Mouse (Mus musculus) intestine, postnatal 0 days (tissue): Measurements from ENCODE around the gene Chd9. TPM values are rescaled to one million over a fixed set of nuclear protein-coding genes. Genes with fewer than 3 reads are reported as not detected.

Experiments
- ATAC-seq: fragments of 200-750 bp; cut with Nextera tagmentation; 2 replicates; pipeline ENCODE4 v1.8.0; 2017; ENCODE audit warnings: mild to moderate bottlenecking, moderate TSS enrichment, moderate library complexity
- H3K27ac ChIP-seq: fragments of 300-500 bp; sonication (generic); 2 replicates; pipeline ENCODE4 v1.5.1; 2014; ENCODE audit warnings: mild to moderate bottlenecking, low read depth, low read length, moderate library complexity
- H3K27me3 ChIP-seq: fragments of 300-500 bp; sonication (generic); replicated peaks from 2 replicates; pipeline ENCODE4 v1.6.1; 2014; ENCODE audit warnings: low read length, mixed read lengths; ENCODE audit not compliant: control insufficient read depth, insufficient read depth
- H3K36me3 ChIP-seq: fragments of 300-500 bp; sonication (generic); 2 replicates; pipeline ENCODE4 v1.6.1; 2014; ENCODE audit warnings: mild to moderate bottlenecking, moderate library complexity; ENCODE audit not compliant: control insufficient read depth, insufficient read depth
- H3K4me1 ChIP-seq: fragments of 300-500 bp; sonication (generic); replicated peaks from 2 replicates; pipeline ENCODE4 v1.6.1; 2014; ENCODE audit warnings: antibody characterized with exemption, low read length, mixed read lengths; ENCODE audit not compliant: control insufficient read depth, insufficient read depth
- H3K4me2 ChIP-seq: fragments of 300-500 bp; sonication (generic); replicated peaks from 2 replicates; pipeline ENCODE4 v1.6.1; 2014; ENCODE audit warnings: low read depth, mild to moderate bottlenecking, moderate library complexity
- H3K4me3 ChIP-seq: fragments of 300-500 bp; sonication (generic); 2 replicates; pipeline ENCODE4 v1.5.1; 2014; ENCODE audit warnings: low read depth, low read length
- H3K9ac ChIP-seq: fragments of 300-500 bp; sonication (generic); 2 replicates; pipeline ENCODE4 v1.6.1; 2014; ENCODE audit warnings: mild to moderate bottlenecking, low read depth, low read length
- H3K9me3 ChIP-seq: fragments of 300-500 bp; sonication (generic); 2 replicates; pipeline ENCODE4 v1.6.1; 2016; ENCODE audit warnings: mixed run types; ENCODE audit not compliant: control insufficient read depth
- CTCF ChIP-seq: sonication (generic); IDR thresholded peaks from 2 replicates; pipeline ENCODE4 v1.5.1; 2016; ENCODE audit warnings: low read depth, mild to moderate bottlenecking, control low read depth, antibody characterized with exemption, moderate library complexity
- WGBS: fragments of 180-500 bp; shearing (Covaris S2); extraction: QIAGEN DNeasy Blood & Tissue Kit; methylation state at CpG from one replicate; pipeline ENCODE4 v1.1.7; 2014; 5-methylcytosine and 5-hydroxymethylcytosine counted together
- polyA plus RNA-seq: library from polyadenylated mRNA; unstranded; fragments of >200 nt; fragmentation: Nextera tagmentation; extraction: Ambion mirVana; gene quantifications from 2 replicates; pipeline ENCODE4 v1.2.1, GENCODE M21; 2015

The Chd9 gene
- polyA plus RNA-seq, 1 experiment from 2014 or later, result 236 TPM

DNA sequence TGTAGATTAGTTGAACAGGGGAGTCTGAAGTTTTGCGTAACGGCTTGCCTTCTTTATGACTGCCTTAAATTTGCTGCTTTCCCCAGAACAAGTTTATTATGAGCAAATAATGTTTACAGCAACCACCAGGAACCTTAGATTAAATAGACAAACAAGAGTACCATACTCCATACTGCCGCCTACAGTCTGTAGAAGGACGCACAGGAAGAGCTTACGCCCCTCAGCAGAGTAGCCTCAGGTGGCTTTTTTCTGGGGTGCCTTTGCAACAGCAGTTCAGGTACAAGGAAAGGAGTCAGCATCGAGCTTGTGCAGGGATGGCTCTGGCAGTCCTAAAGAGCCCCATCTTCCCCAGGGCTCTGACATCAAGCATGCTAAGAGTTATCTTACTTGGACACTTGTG lies 206.3 kb downstream of the Chd9 start:
- Histone ChIP-seq H3K27ac (no peak overlapping the region), H3K27me3 (no peaks in the 10 kb centered on the region), H3K36me3 (peaks cover 83% of the 10 kb centered on the region), H3K9ac (no peak overlapping the region), H3K4me2 (no peak overlapping the region), H3K4me1 (no peaks in the 10 kb centered on the region), H3K9me3 (no peaks in the 10 kb centered on the region), H3K4me3 (no peak overlapping the region)
- no peak for ATAC-seq
- WGBS, result 84% methylated on average over 6 of the region's 6 CpGs
- TF ChIP-seq CTCF, result peak; percentile 34; the same call in 1 of the 2 replicates

DNA sequence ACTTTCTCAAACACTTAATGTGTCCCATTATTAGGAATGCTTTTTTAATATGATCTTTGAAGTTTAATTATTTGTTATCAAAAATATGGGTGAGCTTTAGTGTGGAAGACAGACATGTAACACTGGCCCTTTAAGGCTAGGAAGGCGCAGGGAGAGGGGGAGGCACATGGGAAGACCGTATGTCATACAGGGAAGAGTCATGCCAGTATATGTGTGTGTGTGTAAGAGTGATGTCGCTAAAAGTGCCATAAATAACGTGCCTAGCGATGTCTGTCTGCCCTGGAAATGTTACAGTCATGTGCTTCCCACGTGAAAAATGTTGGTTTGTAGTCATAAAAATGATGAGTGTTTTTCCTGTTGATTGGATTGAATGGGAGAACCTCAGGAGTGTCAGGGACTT lies 208.8 kb downstream of the Chd9 start:
- H3K4me2 ChIP-seq, result no peak overlapping the region
- H3K9ac ChIP-seq, result no peak overlapping the region
- 61% methylated on average over 6 of the region's 6 CpGs for WGBS
- H3K4me1 ChIP-seq, result no peaks in the 10 kb centered on the region
- H3K9me3 ChIP-seq, result no peaks in the 10 kb centered on the region
- H3K27ac ChIP-seq, result no peak overlapping the region
- ATAC-seq, result no peak
- H3K36me3 ChIP-seq, result peaks cover 81% of the 10 kb centered on the region
- no peak overlapping the region for H3K4me3 ChIP-seq
- TF ChIP-seq CTCF, result no peak
- H3K27me3 ChIP-seq, result no peaks in the 10 kb centered on the region

- no peak for ATAC-seq
- no peaks in the 10 kb centered on the region for H3K4me1 ChIP-seq
- H3K4me3 ChIP-seq, result no peak overlapping the region
- no peak overlapping the region for H3K9ac ChIP-seq
- H3K27ac ChIP-seq, result no peak overlapping the region
- no peaks in the 10 kb centered on the region for H3K27me3 ChIP-seq
- H3K4me2 ChIP-seq, result no peak overlapping the region
- H3K36me3 ChIP-seq, result peaks cover 84% of the 10 kb centered on the region
- WGBS, result 90% methylated on average over 1 of the region's 1 CpGs
- H3K9me3 ChIP-seq, result no peaks in the 10 kb centered on the region
- no peak for TF ChIP-seq CTCF
Observed at GRCm38 (mm10) chr8:91038637-91039036, 210.5 kb downstream of the Chd9 start.

GRCm38 (mm10) chr8:91046370-91046769 lies 218.2 kb downstream of the Chd9 start:
- H3K4me2 ChIP-seq, result no peak overlapping the region
- no peak for ATAC-seq
- H3K9ac ChIP-seq, result no peak overlapping the region
- no peak overlapping the region for H3K27ac ChIP-seq
- H3K36me3 ChIP-seq, result peaks cover 64% of the 10 kb centered on the region
- 62% methylated on average over 4 of the region's 4 CpGs for WGBS
- H3K4me3 ChIP-seq, result no peak overlapping the region
- TF ChIP-seq CTCF, result no peak
- no peaks in the 10 kb centered on the region for H3K9me3 ChIP-seq
- no peaks in the 10 kb centered on the region for H3K4me1 ChIP-seq
- H3K27me3 ChIP-seq, result no peaks in the 10 kb centered on the region

DNA sequence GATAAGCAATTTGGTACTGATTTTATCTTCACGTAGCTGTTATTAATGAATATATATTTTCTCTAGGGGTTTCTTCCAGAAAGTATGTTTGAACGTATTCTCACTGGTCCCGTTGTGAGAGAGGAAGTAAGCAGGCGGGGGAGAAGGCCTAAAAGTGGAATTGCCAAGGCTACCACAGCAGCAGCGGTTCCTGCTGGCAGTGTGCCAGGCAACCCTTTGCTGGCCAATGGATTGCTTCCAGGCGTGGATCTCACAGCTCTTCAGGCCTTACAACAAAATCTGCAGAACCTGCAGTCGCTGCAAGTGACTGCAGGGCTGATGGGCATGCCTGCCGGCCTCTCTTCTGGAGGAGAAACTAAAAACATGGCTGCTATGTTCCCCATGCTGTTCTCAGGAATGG lies 222.9 kb downstream of the Chd9 start:
- peaks cover 40% of the 10 kb centered on the region for H3K36me3 ChIP-seq
- TF ChIP-seq CTCF, result no peak
- no peaks in the 10 kb centered on the region for H3K27me3 ChIP-seq
- WGBS, result 42% methylated on average over 8 of the region's 8 CpGs
- H3K4me2 ChIP-seq, result no peak overlapping the region
- no peaks in the 10 kb centered on the region for H3K4me1 ChIP-seq
- H3K9me3 ChIP-seq, result no peaks in the 10 kb centered on the region
- 0 out of 2 replicates have a peak overlapping the region, but pooled peaks have one; percentile 28 for H3K27ac ChIP-seq
- H3K9ac ChIP-seq, result no peak overlapping the region
- H3K4me3 ChIP-seq, result no peak overlapping the region
- no peak for ATAC-seq

DNA sequence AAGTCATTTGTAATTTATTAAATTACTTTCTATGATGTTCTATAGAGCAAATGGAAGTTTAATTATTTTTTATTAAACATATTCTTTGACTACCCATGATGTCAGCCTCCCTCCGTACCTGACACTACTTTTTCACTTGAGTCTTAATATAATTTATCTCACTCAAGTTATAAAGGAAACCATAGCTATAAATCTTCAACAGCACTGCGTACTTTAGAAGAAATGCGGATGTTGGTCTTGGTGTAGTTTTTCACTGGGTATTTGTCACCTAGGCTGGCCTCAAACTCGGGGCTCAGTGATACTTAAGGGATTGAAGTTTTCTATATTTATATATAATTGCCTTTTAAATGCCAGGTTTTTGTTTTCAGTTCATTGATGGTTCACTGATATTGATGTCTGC lies 226.3 kb downstream of the Chd9 start:
- H3K27ac ChIP-seq, result no peak overlapping the region
- no peak overlapping the region for H3K9ac ChIP-seq
- peaks cover 20% of the 10 kb centered on the region for H3K36me3 ChIP-seq
- H3K4me2 ChIP-seq, result no peak overlapping the region
- no peaks in the 10 kb centered on the region for H3K9me3 ChIP-seq
- no peak for ATAC-seq
- no peak overlapping the region for H3K4me3 ChIP-seq
- no peaks in the 10 kb centered on the region for H3K27me3 ChIP-seq
- 87% methylated on average over 4 of the region's 4 CpGs for WGBS
- H3K4me1 ChIP-seq, result no peaks in the 10 kb centered on the region
- TF ChIP-seq CTCF, result no peak

GRCm38 (mm10) chr8:91056848-91057247 lies 228.7 kb downstream of the Chd9 start:
- Histone ChIP-seq H3K36me3 (peaks cover 10% of the 10 kb centered on the region), H3K4me3 (no peak overlapping the region), H3K9me3 (no peaks in the 10 kb centered on the region), H3K4me1 (no peaks in the 10 kb centered on the region), H3K9ac (no peak overlapping the region), H3K27ac (no peak overlapping the region), H3K27me3 (no peaks in the 10 kb centered on the region), H3K4me2 (no peak overlapping the region)
- TF ChIP-seq CTCF, result no peak
- no peak for ATAC-seq
- WGBS, result 40% methylated on average over 3 of the region's 3 CpGs
